ENCODE assay signal across 11 mouse cellular contexts in the genomic region with DNA sequence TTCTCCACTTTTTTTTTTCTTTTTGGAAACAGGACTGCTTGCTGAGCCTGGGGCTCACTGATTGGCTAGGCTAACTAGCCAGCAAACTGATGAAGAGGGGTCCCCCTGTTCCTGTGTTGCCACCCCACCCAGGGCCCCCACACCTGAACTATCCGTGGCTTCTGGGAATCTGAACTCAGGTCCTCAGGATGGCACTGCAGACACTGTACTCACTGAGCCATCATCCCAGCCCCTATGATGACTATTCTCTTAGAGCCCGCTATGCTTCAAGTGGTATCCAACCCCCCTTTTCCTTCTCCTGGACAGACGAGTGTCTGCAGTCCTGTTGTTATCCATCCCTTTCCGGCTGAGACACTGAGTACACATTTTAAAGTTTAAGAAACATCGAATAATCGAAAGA.
A peak's percentile ranks its signal among the peaks of the same experiment; 100 is the strongest.
DNase-seq lines count a peak whose midpoint lies in the region; ATAC-seq and TF ChIP-seq lines count a peak whose summit lies in the region.
"Had no signal": no experiment of that assay in that cellular context is flagged by ENCODE, and none has a peak within 500 bp of the region (broad histone marks: within the 10 kb centered on the region; RNA-seq: fewer than 3 reads in every experiment).

No protein-coding gene starts in this region.

- H3K4me3 ChIP-seq in kidney, embryonic 15.5 days (replicated peaks) = no peak overlapping the region
- H3K4me3 ChIP-seq in kidney, adult 2 months (ENCODE audit: insufficient read depth, low read depth, low read length) = no peak overlapping the region
- H3K4me3 ChIP-seq in heart, postnatal 0 days (ENCODE audit: low read depth, low read length) = no peak overlapping the region
- no peak overlapping the region for H3K4me3 ChIP-seq in stomach, embryonic 15.5 days (replicated peaks)
- H3K4me3 ChIP-seq in midbrain, embryonic 11.5 days (ENCODE audit: low read depth, low read length) = no peak overlapping the region

- ATAC-seq in kidney, embryonic 15.5 days (replicated peaks; ENCODE audit: low FRiP score) = no peak
- 0 out of 2 replicates have a peak, but pooled peaks have one; percentile 9 for ATAC-seq in heart, postnatal 0 days (ENCODE audit: insufficient read depth, low read depth)
- ATAC-seq in stomach, embryonic 15.5 days (ENCODE audit: insufficient read depth, low FRiP score, low read depth) = no peak
- no peak for ATAC-seq in midbrain, embryonic 11.5 days (ENCODE audit: low FRiP score)

- no peaks in the 10 kb centered on the region for H3K36me3 ChIP-seq in kidney, embryonic 15.5 days
- no peaks in the 10 kb centered on the region for H3K36me3 ChIP-seq in kidney, adult 2 months (ENCODE audit: control insufficient read depth, insufficient read depth, low read length)
- H3K36me3 ChIP-seq in heart, postnatal 0 days (replicated peaks; ENCODE audit: control insufficient read depth, insufficient read depth, low read length) = no peaks in the 10 kb centered on the region
- H3K36me3 ChIP-seq in stomach, embryonic 15.5 days = no peaks in the 10 kb centered on the region
- H3K36me3 ChIP-seq in midbrain, embryonic 11.5 days (ENCODE audit: control insufficient read depth, insufficient read depth, low read length) = no peaks in the 10 kb centered on the region

- TF ChIP-seq POLR2A in kidney, adult 2 months (IDR thresholded peaks at IDR 0.05; ENCODE audit: low read depth, low read length) = no peak

- TF ChIP-seq EP300 in heart, postnatal 0 days (IDR thresholded peaks at IDR 0.05; ENCODE audit: low read depth) = no peak

- no peak for TF ChIP-seq CTCF in kidney, adult 2 months (conservative IDR thresholded peaks at IDR 0.05; ENCODE audit: insufficient read depth, insufficient read length, low read depth, low read length)
- TF ChIP-seq CTCF in heart, postnatal 0 days (IDR thresholded peaks at IDR 0.05; ENCODE audit: low read depth) = no peak

- no peak overlapping the region for H3K9ac ChIP-seq in kidney, embryonic 15.5 days
- peak overlapping the region; percentile 6; the same call in 1 of the 2 replicates for H3K9ac ChIP-seq in heart, postnatal 0 days (replicated peaks; ENCODE audit: low read depth, low read length)
- no peak overlapping the region for H3K9ac ChIP-seq in stomach, embryonic 15.5 days
- H3K9ac ChIP-seq in midbrain, embryonic 11.5 days (ENCODE audit: low read length) = no peak overlapping the region

- H3K9me3 ChIP-seq in kidney, embryonic 15.5 days (replicated peaks) = no peaks in the 10 kb centered on the region
- H3K9me3 ChIP-seq in heart, postnatal 0 days (replicated peaks; ENCODE audit: control insufficient read depth, low read length) = no peaks in the 10 kb centered on the region
- H3K9me3 ChIP-seq in stomach, embryonic 15.5 days = no peaks in the 10 kb centered on the region
- H3K9me3 ChIP-seq in midbrain, embryonic 11.5 days (ENCODE audit: control insufficient read depth, low read length) = no peaks in the 10 kb centered on the region

- H3K27ac ChIP-seq in kidney, embryonic 15.5 days = 0 out of 2 replicates have a peak overlapping the region, but pooled peaks have one; percentile 5
- no peak overlapping the region for H3K27ac ChIP-seq in kidney, adult 2 months (ENCODE audit: insufficient read depth, low read depth, low read length)
- H3K27ac ChIP-seq in heart, postnatal 0 days (ENCODE audit: low read depth) = peak overlapping the region; percentile 77
- peak overlapping the region; percentile 62; the same call in 1 of the 2 replicates for H3K27ac ChIP-seq in stomach, embryonic 15.5 days
- no peak overlapping the region for H3K27ac ChIP-seq in midbrain, embryonic 11.5 days (ENCODE audit: low read depth, low read length)

- peak; percentile 91 for DNase-seq in heart, adult 11 months
- no peak for DNase-seq in heart, adult 9 months (ENCODE audit: low spot score in 2 of 2)
- DNase-seq in kidney, adult 2 months = no peak
- no peak for DNase-seq in heart, postnatal 0 days (ENCODE audit: low spot score)
- no peak for DNase-seq in right cerebral cortex, postnatal 25 days
- DNase-seq in midbrain, embryonic 11.5 days (ENCODE audit: low spot score, missing footprints) = no peak
- DNase-seq: cerebellum, adult 8-10 months; right cerebral cortex, adult 18-20 months; thymus, postnatal 25 days had no signal

- H3K4me1 ChIP-seq in kidney, embryonic 15.5 days = peaks cover 19% of the 10 kb centered on the region
- no peaks in the 10 kb centered on the region for H3K4me1 ChIP-seq in kidney, adult 2 months (ENCODE audit: control insufficient read depth, insufficient read depth, low read length)
- H3K4me1 ChIP-seq in heart, postnatal 0 days (ENCODE audit: control insufficient read depth, insufficient read depth) = peaks cover 25% of the 10 kb centered on the region
- peaks cover 27% of the 10 kb centered on the region for H3K4me1 ChIP-seq in stomach, embryonic 15.5 days
- peaks cover 24% of the 10 kb centered on the region for H3K4me1 ChIP-seq in midbrain, embryonic 11.5 days (ENCODE audit: control insufficient read depth, insufficient read depth, low read length)

- no peak overlapping the region for H3K4me2 ChIP-seq in kidney, embryonic 15.5 days
- H3K4me2 ChIP-seq in heart, postnatal 0 days (ENCODE audit: low read depth, low read length) = no peak overlapping the region
- H3K4me2 ChIP-seq in stomach, embryonic 15.5 days = no peak overlapping the region
- no peak overlapping the region for H3K4me2 ChIP-seq in midbrain, embryonic 11.5 days

- WGBS in kidney, embryonic 15.5 days = 67% methylated on average over 6 of the region's 6 CpGs
- 75% methylated on average over 6 of the region's 6 CpGs for WGBS in kidney, adult 2 months
- WGBS in heart, postnatal 0 days = 46% methylated on average over 6 of the region's 6 CpGs
- 60% methylated on average over 6 of the region's 6 CpGs for WGBS in stomach, embryonic 15.5 days
- WGBS in midbrain, embryonic 11.5 days = 82% methylated on average over 6 of the region's 6 CpGs

- H3K27me3 ChIP-seq in kidney, embryonic 15.5 days = 0 out of 2 replicates have a peak, but pooled peaks cover 3% of the 10 kb centered on the region
- H3K27me3 ChIP-seq in kidney, adult 2 months (replicated peaks; ENCODE audit: control insufficient read depth, insufficient read depth, low read length) = no peaks in the 10 kb centered on the region
- H3K27me3 ChIP-seq in heart, postnatal 0 days (ENCODE audit: control insufficient read depth, insufficient read depth, low read length) = no peaks in the 10 kb centered on the region
- no peaks in the 10 kb centered on the region for H3K27me3 ChIP-seq in stomach, embryonic 15.5 days (replicated peaks)
- H3K27me3 ChIP-seq in midbrain, embryonic 11.5 days (ENCODE audit: control insufficient read depth, insufficient read depth, low read length) = peaks cover 2% of the 10 kb centered on the region; the same call in 1 of the 2 replicates

Comparison
In these comparisons a context has a peak if more than half of its experiments do, and no peak if none do; other contexts are left out.
1. H3K27ac ChIP-seq: peak in kidney, embryonic 15.5 days (single experiment), heart, postnatal 0 days (single experiment) and stomach, embryonic 15.5 days (single experiment); none in kidney, adult 2 months (single experiment) and midbrain, embryonic 11.5 days (single experiment).